Mouse (Mus musculus) stomach, embryonic 15.5 days (tissue): ENCODE measurements around the gene Rufy2. TPM values are rescaled to one million over a fixed set of nuclear protein-coding genes. Genes with fewer than 3 reads are reported as not detected.

ENCODE experiments used
- ATAC-seq: fragments of 200-750 bp; cut with Nextera tagmentation; 2 replicates; pipeline ENCODE4 v1.8.0; 2017; ENCODE audit warnings: low read depth, moderate number of reproducible peaks, moderate TSS enrichment; ENCODE audit not compliant: insufficient read depth, low FRiP score
- H3K27ac ChIP-seq: fragments of 300-500 bp; sonication (generic); 2 replicates; pipeline ENCODE4 v1.5.1; 2015; ENCODE audit warnings: mild to moderate bottlenecking, inconsistent platforms
- H3K27me3 ChIP-seq: fragments of 300-500 bp; sonication (generic); replicated peaks from 2 replicates; pipeline ENCODE4 v1.6.1; 2015; ENCODE audit warnings: inconsistent platforms
- H3K36me3 ChIP-seq: fragments of 300-500 bp; sonication (generic); 2 replicates; pipeline ENCODE4 v1.6.1; 2015; ENCODE audit warnings: inconsistent platforms
- H3K4me1 ChIP-seq: fragments of 300-500 bp; sonication (generic); 2 replicates; pipeline ENCODE4 v1.6.1; 2015; ENCODE audit warnings: inconsistent platforms
- H3K4me2 ChIP-seq: fragments of 300-500 bp; sonication (generic); 2 replicates; pipeline ENCODE4 v1.6.1; 2015; ENCODE audit warnings: mild to moderate bottlenecking, inconsistent platforms
- H3K4me3 ChIP-seq: fragments of 300-500 bp; sonication (generic); replicated peaks from 2 replicates; pipeline ENCODE4 v1.5.1; 2015; ENCODE audit warnings: inconsistent platforms
- H3K9ac ChIP-seq: fragments of 300-500 bp; sonication (generic); 2 replicates; pipeline ENCODE4 v1.6.1; 2015; ENCODE audit warnings: inconsistent platforms
- H3K9me3 ChIP-seq: fragments of 300-500 bp; sonication (generic); 2 replicates; pipeline ENCODE4 v1.6.1; 2016; ENCODE audit warnings: inconsistent platforms
- WGBS: fragments of 180-500 bp; shearing (Covaris S2); methylation state at CpG from one replicate; pipeline ENCODE4 v1.1.7; 2015; 5-methylcytosine and 5-hydroxymethylcytosine counted together
- polyA plus RNA-seq: library from polyadenylated mRNA; unstranded; fragments of >200 nt; fragmentation: Nextera tagmentation; extraction: Ambion mirVana; gene quantifications from 2 replicates; pipeline ENCODE4 v1.2.1, GENCODE M21; 2015

Gene Rufy2
- polyA plus RNA-seq, 1 experiment from 2014 or later: 26.6 TPM

DNA sequence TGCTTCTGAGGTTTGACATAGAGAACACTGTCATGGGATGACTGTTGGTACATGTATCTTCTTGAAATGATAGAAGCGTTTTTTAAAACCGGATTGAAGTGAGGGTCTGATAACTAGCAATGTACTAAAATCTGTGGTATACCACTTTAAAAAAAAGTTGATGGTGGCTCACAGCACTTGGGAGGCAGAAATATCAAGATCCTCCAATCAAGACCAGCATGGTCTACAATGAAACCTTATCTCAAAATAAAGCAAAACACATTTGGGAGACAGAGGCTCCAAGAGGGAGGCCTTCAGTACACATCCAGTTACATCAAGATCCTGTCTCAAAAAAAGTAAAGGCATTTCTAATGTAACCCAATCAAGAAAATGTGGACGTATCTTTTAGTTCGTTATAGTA lies 41.7 kb downstream of the Rufy2 start:
- 30% methylated on average over 4 of the region's 4 CpGs for WGBS
- 0 out of 2 replicates have a peak, but pooled peaks cover 9% of the 10 kb centered on the region for H3K36me3 ChIP-seq
- H3K4me3 ChIP-seq: peak overlapping the region; percentile 85
- H3K27me3 ChIP-seq: no peaks in the 10 kb centered on the region
- peak overlapping the region; percentile 59 for H3K4me2 ChIP-seq
- no peak for ATAC-seq
- H3K27ac ChIP-seq: no peak overlapping the region
- H3K4me1 ChIP-seq: peaks cover 15% of the 10 kb centered on the region; the same call in 1 of the 2 replicates
- H3K9ac ChIP-seq: peak overlapping the region; percentile 11; the same call in 1 of the 2 replicates
- no peaks in the 10 kb centered on the region for H3K9me3 ChIP-seq

DNA sequence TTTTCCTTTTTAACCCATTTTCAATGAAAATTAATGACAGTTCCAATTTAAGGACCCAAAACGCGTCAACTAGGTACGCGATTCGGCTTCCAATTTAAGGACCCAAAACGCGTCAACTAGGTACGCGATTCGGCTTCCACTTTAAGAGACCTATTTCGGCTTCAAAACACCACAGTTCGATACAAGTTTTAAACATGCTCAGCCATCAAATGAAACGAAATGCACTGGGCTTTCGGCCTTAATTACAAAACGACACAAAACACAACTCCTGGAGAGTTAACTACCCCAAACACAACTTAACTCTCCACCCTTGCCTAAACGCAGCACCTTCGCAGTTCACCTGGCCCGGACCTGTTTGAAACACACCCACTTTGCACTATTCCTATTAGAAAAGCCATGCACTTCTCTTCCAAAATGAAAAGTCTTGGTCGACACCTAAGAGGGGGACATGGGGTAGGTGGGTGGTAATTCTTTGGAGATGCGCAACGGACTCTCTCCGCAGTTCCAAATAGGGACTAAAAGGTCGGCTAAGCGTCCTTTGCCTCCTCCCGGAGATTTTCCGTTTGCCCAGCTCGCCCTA lies 42.6 kb downstream of the Rufy2 start:
- peak overlapping the region; percentile 99 for H3K9ac ChIP-seq
- peak overlapping the region; percentile 59 for H3K4me2 ChIP-seq
- 0 out of 2 replicates have a peak, but pooled peaks cover 4% of the 10 kb centered on the region for H3K36me3 ChIP-seq
- no peak for ATAC-seq
- no peaks in the 10 kb centered on the region for H3K27me3 ChIP-seq
- H3K27ac ChIP-seq: peak overlapping the region; percentile 100
- H3K9me3 ChIP-seq: no peaks in the 10 kb centered on the region
- H3K4me3 ChIP-seq: peak overlapping the region; percentile 85
- H3K4me1 ChIP-seq: peaks cover 15% of the 10 kb centered on the region; the same call in 1 of the 2 replicates
- WGBS: under 1% methylated on average over 27 of the region's 27 CpGs

GRCm38 (mm10) chr10:63023121-63023748 lies 43.2 kb downstream of the Rufy2 start:
- no peaks in the 10 kb centered on the region for H3K36me3 ChIP-seq
- H3K27me3 ChIP-seq: no peaks in the 10 kb centered on the region
- ATAC-seq: peak; percentile 20; the same call in 1 of the 2 replicates
- 0% methylated on average over 63 of the region's 68 CpGs for WGBS
- H3K4me2 ChIP-seq: peak overlapping the region; percentile 59
- peak overlapping the region; percentile 100 for H3K27ac ChIP-seq
- H3K9ac ChIP-seq: peak overlapping the region; percentile 99
- peaks cover 15% of the 10 kb centered on the region; the same call in 1 of the 2 replicates for H3K4me1 ChIP-seq
- H3K9me3 ChIP-seq: no peaks in the 10 kb centered on the region
- peak overlapping the region; percentile 85 for H3K4me3 ChIP-seq

DNA sequence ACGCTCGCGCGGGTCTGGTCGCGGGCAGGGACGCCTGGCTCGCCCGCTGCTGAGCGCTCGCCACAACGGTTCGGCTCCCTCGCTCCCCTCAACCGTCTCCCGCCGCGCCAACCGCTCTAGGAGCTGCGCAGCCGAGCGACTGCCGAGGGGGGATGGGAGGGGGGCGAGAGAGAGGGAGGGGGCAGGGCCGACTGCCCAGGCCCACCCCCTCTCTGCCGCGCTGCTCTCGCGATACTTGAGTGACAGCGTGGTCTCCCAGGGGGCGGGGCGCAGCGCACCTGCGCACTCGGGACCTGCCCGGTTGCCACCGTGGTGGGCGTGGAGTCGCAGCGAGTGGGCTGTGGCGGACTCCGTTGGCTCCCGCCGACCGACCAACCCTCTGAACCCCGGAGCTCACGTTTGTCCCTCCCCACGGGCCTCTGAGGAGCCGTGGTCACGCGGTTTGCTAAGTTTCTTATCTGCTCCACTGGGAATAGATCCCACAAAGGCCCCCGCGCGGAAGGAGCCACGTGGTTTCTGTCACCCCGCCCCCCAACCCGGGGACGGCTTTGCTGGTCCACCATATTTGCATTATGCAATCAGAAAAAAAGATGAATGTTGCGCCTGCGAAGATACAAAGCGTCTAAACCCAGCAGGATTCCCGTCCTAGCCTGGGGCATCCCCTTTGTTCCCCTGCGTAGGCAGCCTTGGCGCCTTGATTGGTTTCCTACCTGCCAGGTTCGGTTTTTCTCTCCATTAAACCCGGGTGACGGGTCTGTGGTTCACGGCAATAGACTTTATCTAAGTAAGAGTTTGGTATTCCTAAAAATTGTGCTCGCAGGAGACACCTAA lies 43.9 kb downstream of the Rufy2 start, which contains the start of the genes Hnrnph3 and Pbld2:
TSS of gene Hnrnph3 (minus strand) at position 469 of the 831 bp plus-strand sequence.
TSS of gene Pbld2 (plus strand) at position 567 of the 831 bp plus-strand sequence.
- Histone ChIP-seq H3K36me3 (no peaks in the 10 kb centered on the region), H3K9ac (peak within 1 kb of the TSS; percentile 99)
- WGBS: under 1% methylated on average over 66 of the region's 69 CpGs

GRCm38 (mm10) chr10:63024580-63024910 lies 44.5 kb downstream of the Rufy2 start:
- ATAC-seq: peak; percentile 61; the same call in 1 of the 2 replicates
- H3K27ac ChIP-seq: peak overlapping the region; percentile 100
- peak overlapping the region; percentile 85 for H3K4me3 ChIP-seq
- H3K9ac ChIP-seq: peak overlapping the region; percentile 62; the same call in 1 of the 2 replicates
- WGBS: 0% methylated on average over 8 of the region's 8 CpGs
- H3K36me3 ChIP-seq: no peaks in the 10 kb centered on the region
- H3K9me3 ChIP-seq: no peaks in the 10 kb centered on the region
- H3K27me3 ChIP-seq: no peaks in the 10 kb centered on the region
- H3K4me1 ChIP-seq: peaks cover 15% of the 10 kb centered on the region; the same call in 1 of the 2 replicates
- peak overlapping the region; percentile 69 for H3K4me2 ChIP-seq

More for the DNA sequence above, 43.9 kb downstream of the Rufy2 start, which contains the start of the genes Hnrnph3 and Pbld2:
- peak; percentile 94 for ATAC-seq
- Histone ChIP-seq H3K9me3 (no peaks in the 10 kb centered on the region), H3K4me1 (peaks cover 15% of the 10 kb centered on the region; the same call in 1 of the 2 replicates), H3K27me3 (no peaks in the 10 kb centered on the region), H3K4me3 (peak within 1 kb of the TSS; percentile 85), H3K4me2 (peak within 1 kb of the TSS; percentile 69), H3K27ac (peak within 1 kb of the TSS; percentile 100)

GRCm38 (mm10) chr10:63025016-63025415 lies 45.0 kb downstream of the Rufy2 start:
- no peak overlapping the region for H3K9ac ChIP-seq
- no peaks in the 10 kb centered on the region for H3K9me3 ChIP-seq
- H3K4me2 ChIP-seq: peak overlapping the region; percentile 69
- 32% methylated on average over 2 of the region's 2 CpGs for WGBS
- peak overlapping the region; percentile 100 for H3K27ac ChIP-seq
- no peaks in the 10 kb centered on the region for H3K27me3 ChIP-seq
- no peak for ATAC-seq
- H3K4me1 ChIP-seq: peaks cover 15% of the 10 kb centered on the region; the same call in 1 of the 2 replicates
- H3K4me3 ChIP-seq: peak overlapping the region; percentile 85
- no peaks in the 10 kb centered on the region for H3K36me3 ChIP-seq

GRCm38 (mm10) chr10:63025491-63026011 lies 45.5 kb downstream of the Rufy2 start:
- H3K9ac ChIP-seq: no peak overlapping the region
- 58% methylated on average over 6 of the region's 6 CpGs for WGBS
- peak overlapping the region; percentile 85; the same call in 1 of the 2 replicates for H3K4me3 ChIP-seq
- peak overlapping the region; percentile 100; the same call in 1 of the 2 replicates for H3K27ac ChIP-seq
- ATAC-seq: no peak
- peaks cover 12% of the 10 kb centered on the region; the same call in 1 of the 2 replicates for H3K4me1 ChIP-seq
- H3K27me3 ChIP-seq: no peaks in the 10 kb centered on the region
- no peaks in the 10 kb centered on the region for H3K9me3 ChIP-seq
- H3K4me2 ChIP-seq: peak overlapping the region; percentile 69; the same call in 1 of the 2 replicates
- H3K36me3 ChIP-seq: no peaks in the 10 kb centered on the region

DNA sequence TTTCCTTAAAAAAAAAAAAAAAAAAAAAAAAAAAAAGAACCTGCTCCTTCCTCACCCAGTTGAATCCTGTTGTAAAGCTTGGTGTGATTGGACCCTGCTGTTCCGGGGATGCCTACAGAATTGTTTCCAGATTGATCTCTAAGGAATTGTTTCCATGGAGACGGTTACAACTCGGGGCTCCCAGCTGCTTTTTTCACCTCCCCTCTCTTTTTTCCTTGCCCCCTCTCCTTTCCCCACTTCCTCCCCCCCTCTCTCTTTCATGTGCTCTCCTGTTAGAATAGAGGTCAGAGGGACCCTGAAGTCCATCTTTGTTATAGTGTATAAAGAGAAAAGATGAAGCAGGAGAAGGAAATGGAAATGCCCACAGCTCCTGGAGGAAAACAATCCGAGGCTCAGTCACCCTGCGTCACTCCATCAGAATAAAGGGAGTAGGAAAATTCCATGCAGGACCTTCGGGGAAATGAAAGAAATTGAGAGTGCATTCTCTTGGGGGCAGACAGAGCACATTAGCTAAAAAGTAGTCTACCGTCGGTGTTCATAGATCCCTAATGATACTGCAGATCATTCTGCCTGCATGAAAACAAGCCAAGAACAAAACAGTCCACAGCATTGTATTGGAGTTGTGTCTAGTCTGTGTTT lies 46.3 kb downstream of the Rufy2 start:
- Histone ChIP-seq H3K9ac (no peak overlapping the region), H3K4me2 (no peak overlapping the region), H3K36me3 (no peaks in the 10 kb centered on the region), H3K27ac (no peak overlapping the region), H3K9me3 (no peaks in the 10 kb centered on the region), H3K4me3 (no peak overlapping the region), H3K27me3 (no peaks in the 10 kb centered on the region), H3K4me1 (peaks cover 8% of the 10 kb centered on the region; the same call in 1 of the 2 replicates)
- WGBS: 56% methylated on average over 8 of the region's 8 CpGs
- no peak for ATAC-seq

DNA sequence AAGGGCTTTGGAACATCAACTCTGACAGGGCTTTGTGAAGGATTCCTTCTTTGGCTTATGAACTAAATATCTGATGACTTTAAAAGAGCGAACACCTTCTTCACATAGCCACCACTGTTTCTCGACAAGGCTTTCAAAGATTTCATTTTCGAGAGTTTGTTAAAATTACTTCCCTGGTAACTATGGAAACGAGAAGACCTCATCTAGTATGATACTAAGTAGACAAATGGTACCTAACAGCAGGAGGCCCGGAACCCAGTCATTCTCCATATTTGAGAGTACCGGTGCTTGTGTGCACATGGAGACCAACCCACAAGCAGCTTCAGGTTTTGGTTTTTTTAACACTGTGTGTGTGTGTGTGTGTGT lies 46.8 kb downstream of the Rufy2 start:
- peaks cover 7% of the 10 kb centered on the region; the same call in 1 of the 2 replicates for H3K4me1 ChIP-seq
- H3K36me3 ChIP-seq: no peaks in the 10 kb centered on the region
- H3K4me2 ChIP-seq: no peak overlapping the region
- no peaks in the 10 kb centered on the region for H3K27me3 ChIP-seq
- 85% methylated on average over 6 of the region's 6 CpGs for WGBS
- no peak overlapping the region for H3K27ac ChIP-seq
- no peak overlapping the region for H3K9ac ChIP-seq
- H3K4me3 ChIP-seq: no peak overlapping the region
- no peak for ATAC-seq
- no peaks in the 10 kb centered on the region for H3K9me3 ChIP-seq

GRCm38 (mm10) chr10:63027376-63028161 lies 47.5 kb downstream of the Rufy2 start:
- H3K27me3 ChIP-seq: no peaks in the 10 kb centered on the region
- no peak overlapping the region for H3K27ac ChIP-seq
- peaks cover 4% of the 10 kb centered on the region; the same call in 1 of the 2 replicates for H3K4me1 ChIP-seq
- no peaks in the 10 kb centered on the region for H3K9me3 ChIP-seq
- H3K9ac ChIP-seq: no peak overlapping the region
- no peaks in the 10 kb centered on the region for H3K36me3 ChIP-seq
- ATAC-seq: no peak
- 94% methylated on average over 10 of the region's 10 CpGs for WGBS
- H3K4me2 ChIP-seq: no peak overlapping the region
- no peak overlapping the region for H3K4me3 ChIP-seq
